Mouse (Mus musculus): ENCODE data around the gene Rapgef1. TPM values are rescaled to one million over a fixed set of nuclear protein-coding genes. Genes with fewer than 3 reads are reported as not detected.
"Not testable (repeated sequence)": the region's sequence is repeated elsewhere in the genome, so short reads cannot be mapped to it uniquely, and the experiment has no call there.

The Rapgef1 gene
- polyA plus RNA-seq, 1 experiment from 2014 or later, result 9.7 TPM

GRCm38 (mm10) chr2:29708209-29708608 lies 88.7 kb downstream of the Rapgef1 start:
- H3K9ac ChIP-seq; H3K4me3 ChIP-seq; H3K27me3 ChIP-seq (replicated peaks); ATAC-seq (ENCODE audit: extremely low read depth, insufficient number of reproducible peaks, low FRiP score, low TSS enrichment); H3K4me2 ChIP-seq; H3K9me3 ChIP-seq; H3K27ac ChIP-seq (replicated peaks): not testable (repeated sequence)
- 86% methylated on average over 4 of the region's 4 CpGs for WGBS
- peaks cover 87% of the 10 kb centered on the region for H3K36me3 ChIP-seq
- H3K4me1 ChIP-seq, result peaks cover 21% of the 10 kb centered on the region

DNA sequence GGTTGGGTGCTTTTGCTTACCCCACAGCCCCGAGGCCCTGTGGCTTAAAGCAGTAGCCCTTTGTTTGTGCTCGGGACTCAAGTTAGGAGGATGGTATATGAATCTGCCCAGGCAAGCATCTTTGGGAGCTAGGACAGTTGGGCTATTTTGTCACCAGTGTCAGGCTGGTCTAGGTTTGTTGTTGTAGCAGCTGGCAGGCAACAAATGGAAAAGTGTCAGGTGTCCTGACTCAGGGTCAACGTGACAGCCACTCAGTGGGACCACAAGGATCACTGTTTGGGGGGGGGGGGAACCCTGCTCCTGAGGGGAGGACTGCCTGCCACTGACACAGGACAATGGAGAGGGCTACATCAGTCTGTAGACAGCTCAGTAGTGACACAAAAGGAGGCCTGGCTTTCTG lies 91.5 kb downstream of the Rapgef1 start:
- ATAC-seq (ENCODE audit: extremely low read depth, insufficient number of reproducible peaks, low FRiP score, low TSS enrichment), result no peak
- Histone ChIP-seq H3K27ac (replicated peaks) (no peak overlapping the region), H3K4me1 (peaks cover 46% of the 10 kb centered on the region), H3K9ac (no peak overlapping the region), H3K27me3 (replicated peaks) (no peaks in the 10 kb centered on the region), H3K36me3 (peaks cover 79% of the 10 kb centered on the region), H3K4me3 (no peak overlapping the region), H3K9me3 (no peaks in the 10 kb centered on the region), H3K4me2 (no peak overlapping the region)
- 42% methylated on average over 3 of the region's 3 CpGs for WGBS

DNA sequence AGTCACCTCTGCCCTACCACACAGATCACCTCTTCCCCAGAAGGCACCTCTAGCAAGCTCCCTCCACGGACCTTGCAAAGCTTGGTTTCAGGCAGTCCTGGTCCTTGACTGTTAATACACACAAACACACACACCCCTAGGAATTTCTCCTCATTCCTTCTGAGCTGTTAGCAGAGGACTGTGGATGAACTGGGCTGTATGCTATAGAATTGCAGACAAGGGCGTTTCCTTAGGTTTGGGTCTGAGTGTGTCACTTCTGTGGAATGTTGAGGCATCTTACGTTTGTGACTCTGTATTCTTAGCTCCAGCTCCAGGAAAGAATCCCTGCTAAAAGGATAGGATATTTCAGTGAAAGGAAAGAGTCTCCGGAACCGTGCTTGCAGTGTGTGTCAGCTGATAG lies 92.4 kb downstream of the Rapgef1 start:
- no peaks in the 10 kb centered on the region for H3K9me3 ChIP-seq
- H3K4me2 ChIP-seq, result no peak overlapping the region
- H3K4me3 ChIP-seq, result no peak overlapping the region
- H3K4me1 ChIP-seq, result peaks cover 55% of the 10 kb centered on the region
- H3K9ac ChIP-seq, result peak overlapping the region; percentile 38; the same call in 1 of the 2 replicates
- H3K27ac ChIP-seq (replicated peaks), result no peak overlapping the region
- H3K27me3 ChIP-seq (replicated peaks), result no peaks in the 10 kb centered on the region
- no peak for ATAC-seq (ENCODE audit: extremely low read depth, insufficient number of reproducible peaks, low FRiP score, low TSS enrichment)
- 66% methylated on average over 5 of the region's 5 CpGs for WGBS
- H3K36me3 ChIP-seq, result peaks cover 70% of the 10 kb centered on the region

DNA sequence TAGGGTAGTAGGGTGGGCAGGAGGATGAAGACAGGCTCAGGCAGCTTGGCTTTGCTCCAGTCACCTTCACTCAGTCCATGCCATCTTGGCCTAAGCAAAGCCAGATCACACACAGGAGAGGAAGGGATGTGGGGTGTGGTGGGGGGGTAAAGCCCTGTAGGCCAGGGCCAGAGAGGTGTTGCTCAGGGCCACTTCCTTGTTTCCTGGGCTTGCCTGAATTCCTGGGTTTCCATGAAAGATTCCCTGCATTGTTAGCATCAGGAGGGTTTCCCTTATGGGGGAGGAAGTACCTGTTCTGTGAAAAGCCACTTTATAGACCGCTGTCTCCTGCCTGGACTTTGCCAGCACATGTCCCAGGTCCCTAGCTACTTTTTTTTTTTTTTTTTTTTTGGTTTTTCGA lies 94.0 kb downstream of the Rapgef1 start:
- WGBS, result 85% methylated on average over 1 of the region's 2 CpGs
- no peak for ATAC-seq (ENCODE audit: extremely low read depth, insufficient number of reproducible peaks, low FRiP score, low TSS enrichment)
- Histone ChIP-seq H3K27ac (replicated peaks) (peak overlapping the region; percentile 12; the same call in 1 of the 2 replicates), H3K27me3 (replicated peaks) (no peaks in the 10 kb centered on the region), H3K4me3 (no peak overlapping the region), H3K9ac (no peak overlapping the region), H3K36me3 (peaks cover 63% of the 10 kb centered on the region), H3K4me1 (peaks cover 70% of the 10 kb centered on the region), H3K9me3 (no peaks in the 10 kb centered on the region), H3K4me2 (no peak overlapping the region)

GRCm38 (mm10) chr2:29714127-29714526 lies 94.6 kb downstream of the Rapgef1 start:
- ATAC-seq (ENCODE audit: extremely low read depth, insufficient number of reproducible peaks, low FRiP score, low TSS enrichment), result no peak
- H3K36me3 ChIP-seq, result peaks cover 64% of the 10 kb centered on the region
- H3K4me3 ChIP-seq, result no peak overlapping the region
- 0 out of 2 replicates have a peak overlapping the region, but pooled peaks have one; percentile 5 for H3K9ac ChIP-seq
- H3K4me2 ChIP-seq, result no peak overlapping the region
- no peaks in the 10 kb centered on the region for H3K27me3 ChIP-seq (replicated peaks)
- WGBS, result 58% methylated on average over 5 of the region's 5 CpGs
- H3K4me1 ChIP-seq, result peaks cover 76% of the 10 kb centered on the region
- H3K27ac ChIP-seq (replicated peaks), result peak overlapping the region; percentile 95
- H3K9me3 ChIP-seq, result no peaks in the 10 kb centered on the region

DNA sequence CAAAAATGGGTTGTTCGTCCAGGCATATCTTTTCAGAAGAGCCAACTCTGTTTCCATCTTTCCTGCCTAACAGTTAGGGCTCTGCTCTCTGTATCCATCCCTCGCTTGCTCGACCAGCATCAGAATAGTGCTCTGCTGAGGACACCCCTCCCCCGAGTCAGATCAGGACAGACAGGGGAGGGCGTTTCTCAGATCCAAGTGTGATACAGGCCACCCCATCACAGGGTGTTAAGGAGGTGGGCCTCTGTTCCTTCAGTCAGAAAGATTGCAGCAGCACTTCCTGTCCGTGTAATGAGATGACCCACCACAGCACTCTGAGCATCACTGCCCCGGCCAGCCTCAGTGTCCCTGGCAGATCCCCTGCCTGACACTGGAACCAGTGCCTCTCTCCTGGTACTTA lies 96.6 kb downstream of the Rapgef1 start:
- Histone ChIP-seq H3K27ac (replicated peaks) (peak overlapping the region; percentile 95), H3K36me3 (peaks cover 67% of the 10 kb centered on the region), H3K4me3 (no peak overlapping the region), H3K4me1 (peaks cover 82% of the 10 kb centered on the region), H3K9ac (peak overlapping the region; percentile 58), H3K27me3 (replicated peaks) (no peaks in the 10 kb centered on the region), H3K9me3 (no peaks in the 10 kb centered on the region), H3K4me2 (peak overlapping the region; percentile 57)
- 14% methylated on average over 7 of the region's 7 CpGs for WGBS
- ATAC-seq (ENCODE audit: extremely low read depth, insufficient number of reproducible peaks, low FRiP score, low TSS enrichment), result no peak

- Histone ChIP-seq H3K9ac (no peak overlapping the region), H3K27ac (replicated peaks) (peak overlapping the region; percentile 95), H3K9me3 (no peaks in the 10 kb centered on the region), H3K36me3 (peaks cover 68% of the 10 kb centered on the region), H3K27me3 (replicated peaks) (no peaks in the 10 kb centered on the region), H3K4me1 (peaks cover 77% of the 10 kb centered on the region), H3K4me2 (peak overlapping the region; percentile 57), H3K4me3 (no peak overlapping the region)
- ATAC-seq (ENCODE audit: extremely low read depth, insufficient number of reproducible peaks, low FRiP score, low TSS enrichment), result peak; percentile 82
- WGBS, result 7% methylated on average over 6 of the region's 6 CpGs
Observed at GRCm38 (mm10) chr2:29716691-29717090, 97.2 kb downstream of the Rapgef1 start.

DNA sequence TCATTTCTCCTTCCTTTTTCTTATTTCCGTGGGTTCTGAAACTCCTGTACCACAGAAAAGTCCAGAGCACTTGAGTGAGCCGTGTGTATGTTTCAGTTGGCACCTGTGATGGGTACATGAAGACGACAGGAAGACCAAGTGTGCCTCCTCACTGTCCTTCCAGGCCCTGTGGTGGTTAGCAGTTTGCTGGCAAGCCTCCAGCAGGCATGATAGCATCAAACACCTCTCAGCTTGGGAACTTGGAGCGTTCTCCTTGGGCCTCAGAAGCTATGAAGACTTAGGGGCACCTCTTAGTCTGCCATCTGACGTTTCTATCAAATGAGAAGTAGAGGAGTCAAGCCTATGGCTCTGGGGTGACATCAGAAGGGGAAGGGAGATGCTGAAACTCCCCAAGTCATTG lies 99.1 kb downstream of the Rapgef1 start:
- Histone ChIP-seq H3K27ac (replicated peaks) (no peak overlapping the region), H3K9me3 (no peaks in the 10 kb centered on the region)

DNA sequence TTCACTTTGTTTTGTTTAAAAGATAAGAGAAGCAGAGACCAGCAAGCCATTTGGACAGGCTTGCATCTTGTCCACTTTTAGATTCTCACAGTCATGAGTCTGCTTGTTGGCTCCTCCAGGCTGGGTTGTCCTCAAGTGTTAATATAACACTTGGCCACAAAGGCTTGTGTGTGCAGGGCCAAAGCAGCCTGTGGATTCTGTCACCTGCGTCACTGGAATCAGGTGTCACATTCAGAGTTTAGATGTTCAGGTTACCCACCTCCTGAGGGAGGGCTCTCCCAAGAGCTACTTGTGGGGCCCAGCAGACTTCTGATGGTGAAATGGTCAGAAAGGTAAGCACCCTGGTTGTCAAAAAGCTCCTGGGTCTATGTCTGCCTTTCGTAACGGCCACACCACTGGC lies 103.6 kb downstream of the Rapgef1 start:
- no peak for ATAC-seq (ENCODE audit: extremely low read depth, insufficient number of reproducible peaks, low FRiP score, low TSS enrichment)
- WGBS, result 70% methylated on average over 3 of the region's 3 CpGs
- no peaks in the 10 kb centered on the region for H3K9me3 ChIP-seq
- no peaks in the 10 kb centered on the region for H3K27me3 ChIP-seq (replicated peaks)
- no peak overlapping the region for H3K4me2 ChIP-seq
- no peak overlapping the region for H3K9ac ChIP-seq
- H3K4me1 ChIP-seq, result peaks cover 27% of the 10 kb centered on the region
- H3K36me3 ChIP-seq, result peaks cover 96% of the 10 kb centered on the region
- H3K4me3 ChIP-seq, result no peak overlapping the region
- no peak overlapping the region for H3K27ac ChIP-seq (replicated peaks)

More for the DNA sequence above, 99.1 kb downstream of the Rapgef1 start:
- no peak overlapping the region for H3K9ac ChIP-seq
- H3K27me3 ChIP-seq (replicated peaks), result no peaks in the 10 kb centered on the region
- no peak for ATAC-seq (ENCODE audit: extremely low read depth, insufficient number of reproducible peaks, low FRiP score, low TSS enrichment)
- peaks cover 70% of the 10 kb centered on the region for H3K4me1 ChIP-seq
- H3K36me3 ChIP-seq, result peaks cover 74% of the 10 kb centered on the region
- WGBS, result 65% methylated on average over 5 of the region's 5 CpGs
- H3K4me3 ChIP-seq, result no peak overlapping the region
- H3K4me2 ChIP-seq, result no peak overlapping the region

GRCm38 (mm10) chr2:29724664-29725365 lies 105.3 kb downstream of the Rapgef1 start:
- no peaks in the 10 kb centered on the region for H3K27me3 ChIP-seq (replicated peaks)
- peaks cover 99% of the 10 kb centered on the region for H3K36me3 ChIP-seq
- no peaks in the 10 kb centered on the region for H3K9me3 ChIP-seq
- H3K4me2 ChIP-seq, result no peak overlapping the region
- no peak overlapping the region for H3K27ac ChIP-seq (replicated peaks)
- H3K4me1 ChIP-seq, result peaks cover 18% of the 10 kb centered on the region
- WGBS, result 66% methylated on average over 5 of the region's 5 CpGs
- ATAC-seq (ENCODE audit: extremely low read depth, insufficient number of reproducible peaks, low FRiP score, low TSS enrichment), result no peak
- no peak overlapping the region for H3K9ac ChIP-seq
- H3K4me3 ChIP-seq, result no peak overlapping the region

GRCm38 (mm10) chr2:29729500-29729899 lies 110.0 kb downstream of the Rapgef1 start:
- WGBS, result 47% methylated on average over 2 of the region's 2 CpGs

GRCm38 (mm10) chr2:29731545-29731944 lies 112.0 kb downstream of the Rapgef1 start:
- H3K4me3 ChIP-seq, result no peak overlapping the region
- H3K9me3 ChIP-seq, result no peaks in the 10 kb centered on the region
- H3K36me3 ChIP-seq, result peaks cover 94% of the 10 kb centered on the region

More at GRCm38 (mm10) chr2:29729500-29729899, 110.0 kb downstream of the Rapgef1 start:
- Histone ChIP-seq H3K36me3 (peaks cover 95% of the 10 kb centered on the region), H3K4me3 (no peak overlapping the region), H3K9me3 (no peaks in the 10 kb centered on the region), H3K4me1 (no peaks in the 10 kb centered on the region; the same call in 1 of the 2 replicates), H3K4me2 (no peak overlapping the region), H3K27me3 (replicated peaks) (no peaks in the 10 kb centered on the region), H3K9ac (no peak overlapping the region), H3K27ac (replicated peaks) (no peak overlapping the region)
- ATAC-seq (ENCODE audit: extremely low read depth, insufficient number of reproducible peaks, low FRiP score, low TSS enrichment), result no peak

More at GRCm38 (mm10) chr2:29731545-29731944, 112.0 kb downstream of the Rapgef1 start:
- WGBS, result 52% methylated on average over 3 of the region's 3 CpGs
- Histone ChIP-seq H3K4me2 (no peak overlapping the region), H3K27ac (replicated peaks) (no peak overlapping the region), H3K27me3 (replicated peaks) (no peaks in the 10 kb centered on the region), H3K9ac (no peak overlapping the region), H3K4me1 (no peaks in the 10 kb centered on the region; the same call in 1 of the 2 replicates)
- no peak for ATAC-seq (ENCODE audit: extremely low read depth, insufficient number of reproducible peaks, low FRiP score, low TSS enrichment)

All from heart, embryonic 13.5 days (tissue).